Mouse (Mus musculus): ENCODE measurements at regions not wholly inside any gene's neighbourhood (a gene's known extent, or its start where the extent isn't known, plus 50 kb on each side); places are given as distances from the start of the nearest gene placed in this dataset.

- TF ChIP-seq CTCF (IDR thresholded peaks at IDR 0.05; ENCODE audit: extremely low read depth, insufficient read depth, low read length), result no peak
- no peak for TF ChIP-seq POLR2A (IDR thresholded peaks at IDR 0.05; ENCODE audit: extremely low read depth, insufficient read depth, low read length)
These were observed 565.3 kb upstream of the Lmcd1 start for GRCm38 (mm10) chr6:111708277-111708676.
